Mouse (Mus musculus) midbrain, embryonic 11.5 days (tissue): ENCODE measurements at regions not wholly inside any gene's neighbourhood (a gene's known extent, or its start where the extent isn't known, plus 50 kb on each side); places are given as distances from the start of the nearest gene placed in this dataset.

ENCODE experiments used
- ATAC-seq: fragments of 200-750 bp; cut with Nextera tagmentation; 2 replicates; pipeline ENCODE4 v1.8.0; 2017; ENCODE audit warnings: moderate TSS enrichment, moderate library complexity; ENCODE audit not compliant: low FRiP score
- DNase-seq: peaks from one replicate; pipeline ENCODE4 v3.0.0; 2015; ENCODE audit warnings: low spot score; ENCODE audit errors: missing footprints
- H3K27ac ChIP-seq: fragments of 300-500 bp; sonication (generic); 2 replicates; pipeline ENCODE4 v1.5.1; 2014; ENCODE audit warnings: low read depth, low read length
- H3K27me3 ChIP-seq: fragments of 300-500 bp; sonication (generic); 2 replicates; pipeline ENCODE4 v1.6.1; 2014; ENCODE audit warnings: mild to moderate bottlenecking, low read length, moderate library complexity, mixed read lengths; ENCODE audit not compliant: control insufficient read depth, insufficient read depth
- H3K36me3 ChIP-seq: fragments of 300-500 bp; sonication (generic); 2 replicates; pipeline ENCODE4 v1.6.1; 2014; ENCODE audit warnings: mild to moderate bottlenecking, low read length, moderate library complexity, mixed read lengths; ENCODE audit not compliant: control insufficient read depth, insufficient read depth
- H3K4me1 ChIP-seq: fragments of 300-500 bp; sonication (generic); 2 replicates; pipeline ENCODE4 v1.6.1; 2014; ENCODE audit warnings: low read length; ENCODE audit not compliant: control insufficient read depth, insufficient read depth
- H3K4me2 ChIP-seq: fragments of 300-500 bp; sonication (generic); 2 replicates; pipeline ENCODE4 v1.6.1; 2014; ENCODE audit warnings: mild to moderate bottlenecking, moderate library complexity
- H3K4me3 ChIP-seq: fragments of 300-500 bp; sonication (generic); 2 replicates; pipeline ENCODE4 v1.5.1; 2014; ENCODE audit warnings: low read depth, low read length
- H3K9ac ChIP-seq: fragments of 300-500 bp; sonication (generic); 2 replicates; pipeline ENCODE4 v1.6.1; 2014; ENCODE audit warnings: low read length
- H3K9me3 ChIP-seq: fragments of 300-500 bp; sonication (generic); 2 replicates; pipeline ENCODE4 v1.6.1; 2016; ENCODE audit warnings: low read length; ENCODE audit not compliant: control insufficient read depth
- WGBS: fragments of 180-500 bp; shearing (Covaris S2); extraction: QIAGEN DNeasy Blood & Tissue Kit; methylation state at CpG from one replicate; pipeline ENCODE4 v1.1.7; 2014; 5-methylcytosine and 5-hydroxymethylcytosine counted together

GRCm38 (mm10) chr5:26338191-26338590, 80.7 kb downstream of the Gm7361 start:
- no peaks in the 10 kb centered on the region for H3K36me3 ChIP-seq
- H3K4me2 ChIP-seq, result no peak overlapping the region
- H3K4me1 ChIP-seq, result no peaks in the 10 kb centered on the region
- no peaks in the 10 kb centered on the region for H3K9me3 ChIP-seq
- H3K4me3 ChIP-seq, result no peak overlapping the region
- no peak overlapping the region for H3K9ac ChIP-seq
- no peak overlapping the region for H3K27ac ChIP-seq
- ATAC-seq, result no peak
- H3K27me3 ChIP-seq, result no peaks in the 10 kb centered on the region
- DNase-seq, result no peak

DNA sequence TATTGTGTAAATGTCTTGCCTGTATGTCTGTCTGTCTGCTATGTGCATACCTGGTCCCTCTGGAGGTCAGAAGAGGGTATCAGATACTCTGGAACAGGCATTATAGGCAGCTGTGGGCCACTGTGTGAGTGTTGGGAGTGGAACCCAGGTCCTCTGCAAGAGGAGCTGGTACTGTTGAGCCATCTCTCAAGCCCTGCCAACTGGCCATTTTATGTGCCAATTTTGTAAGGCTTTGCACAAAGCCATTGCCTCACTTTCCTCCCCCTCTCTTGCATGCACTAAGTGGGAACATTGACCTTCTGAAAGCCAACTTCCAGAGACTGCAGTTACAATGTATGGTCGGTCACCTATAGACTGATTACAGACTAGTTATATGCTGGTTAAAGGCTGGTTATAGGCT, 81.8 kb downstream of the Gm7361 start:
- H3K4me1 ChIP-seq, result no peaks in the 10 kb centered on the region
- no peaks in the 10 kb centered on the region for H3K9me3 ChIP-seq
- no peak for ATAC-seq
- no peak overlapping the region for H3K9ac ChIP-seq
- H3K4me3 ChIP-seq, result no peak overlapping the region
- no peak overlapping the region for H3K4me2 ChIP-seq
- WGBS, result 91% methylated on average over 1 of the region's 1 CpGs
- no peak for DNase-seq
- no peaks in the 10 kb centered on the region for H3K27me3 ChIP-seq
- H3K36me3 ChIP-seq, result no peaks in the 10 kb centered on the region
- no peak overlapping the region for H3K27ac ChIP-seq

DNA sequence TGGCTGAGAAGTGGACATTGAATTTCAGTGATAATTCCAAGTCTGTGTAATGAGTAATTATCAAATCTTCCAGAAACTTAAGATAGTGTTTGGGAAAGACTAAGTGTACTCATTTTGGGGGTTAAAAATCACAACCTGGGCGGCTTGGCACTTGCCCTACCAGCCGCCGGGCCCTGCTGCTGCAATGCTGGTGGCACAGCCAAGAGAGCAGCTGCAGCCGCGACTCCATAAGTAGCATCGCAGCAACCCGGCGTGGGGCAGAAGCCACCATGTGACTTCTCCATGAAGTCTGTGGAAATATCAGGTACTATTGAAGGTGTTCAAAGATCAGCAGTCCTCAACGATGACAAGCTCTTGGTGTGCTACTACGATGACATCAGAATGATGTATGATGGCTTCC, 97.7 kb downstream of the Gm7361 start:
- 93% methylated on average over 10 of the region's 10 CpGs for WGBS
- no peak overlapping the region for H3K27ac ChIP-seq
- H3K9ac ChIP-seq, result no peak overlapping the region
- no peaks in the 10 kb centered on the region for H3K27me3 ChIP-seq
- no peak for DNase-seq
- no peak overlapping the region for H3K4me3 ChIP-seq
- H3K36me3 ChIP-seq, result no peaks in the 10 kb centered on the region
- no peaks in the 10 kb centered on the region for H3K4me1 ChIP-seq
- no peak overlapping the region for H3K4me2 ChIP-seq
- no peaks in the 10 kb centered on the region for H3K9me3 ChIP-seq
- no peak for ATAC-seq

DNA sequence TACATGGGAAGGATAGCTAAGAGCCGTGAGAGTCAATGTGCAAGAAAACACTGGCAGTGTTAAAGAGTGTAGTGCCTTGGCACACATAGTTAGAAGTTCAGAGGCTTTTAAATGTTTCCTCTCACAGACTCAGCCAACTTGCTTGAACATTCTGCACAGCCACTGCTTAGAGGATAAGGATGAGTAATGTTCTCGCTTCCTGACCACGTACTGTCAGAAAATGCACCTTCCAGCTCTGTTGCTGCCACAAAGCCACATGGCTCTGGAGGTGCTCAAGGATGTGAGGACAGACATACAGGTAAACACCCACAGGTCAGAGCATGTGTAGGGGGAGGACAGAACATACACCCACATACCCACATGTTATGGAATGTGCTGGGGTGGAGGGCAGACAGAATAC, 101.6 kb downstream of the Gm7361 start:
- Histone ChIP-seq H3K9ac (no peak overlapping the region), H3K27me3 (no peaks in the 10 kb centered on the region), H3K36me3 (no peaks in the 10 kb centered on the region), H3K4me1 (no peaks in the 10 kb centered on the region), H3K9me3 (no peaks in the 10 kb centered on the region), H3K27ac (no peak overlapping the region), H3K4me2 (no peak overlapping the region), H3K4me3 (no peak overlapping the region)
- WGBS, result 90% methylated on average over 3 of the region's 3 CpGs
- DNase-seq, result no peak
- no peak for ATAC-seq

GRCm38 (mm10) chr5:26374175-26374984, 116.9 kb downstream of the Gm7361 start:
- Histone ChIP-seq H3K4me2 (no peak overlapping the region), H3K9me3 (no peaks in the 10 kb centered on the region), H3K4me1 (no peaks in the 10 kb centered on the region), H3K4me3 (no peak overlapping the region), H3K27me3 (no peaks in the 10 kb centered on the region), H3K9ac (no peak overlapping the region), H3K27ac (no peak overlapping the region), H3K36me3 (no peaks in the 10 kb centered on the region)
- DNase-seq (no peak), ATAC-seq (no peak)
- WGBS, result 76% methylated on average over 10 of the region's 10 CpGs

DNA sequence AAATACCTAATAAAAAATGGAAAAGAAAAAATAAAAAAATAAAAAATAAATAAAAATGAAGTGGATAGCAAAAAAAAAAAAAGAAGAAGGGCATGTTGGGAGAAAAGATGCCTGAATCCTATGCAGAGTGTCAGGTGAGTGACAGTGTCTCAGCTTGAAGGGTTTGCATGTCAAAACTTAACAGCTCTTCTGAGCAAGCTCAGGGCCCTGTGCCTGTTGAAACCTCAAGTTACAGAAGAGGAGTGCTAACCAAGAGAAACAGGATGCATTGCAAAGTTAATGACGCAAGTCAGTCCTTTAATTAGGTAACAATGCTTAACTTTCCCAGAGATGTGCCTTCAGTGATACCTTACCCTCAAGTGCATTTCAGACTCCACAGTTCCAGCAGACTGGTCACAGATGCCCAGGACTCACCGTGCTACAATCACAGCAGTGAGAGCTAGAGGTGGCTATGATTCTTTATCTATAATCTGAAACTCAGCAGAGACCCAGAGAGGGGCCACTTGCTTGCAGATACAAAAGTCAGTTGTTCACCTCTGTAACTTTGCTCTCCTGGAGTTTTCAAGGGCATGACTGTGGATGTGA, 149.7 kb downstream of the Gm7361 start:
- no peaks in the 10 kb centered on the region for H3K27me3 ChIP-seq
- no peaks in the 10 kb centered on the region for H3K36me3 ChIP-seq
- no peak for ATAC-seq
- no peak overlapping the region for H3K4me3 ChIP-seq
- no peak overlapping the region for H3K9ac ChIP-seq
- no peaks in the 10 kb centered on the region for H3K9me3 ChIP-seq
- no peak overlapping the region for H3K4me2 ChIP-seq
- WGBS, result 82% methylated on average over 2 of the region's 2 CpGs
- no peak overlapping the region for H3K27ac ChIP-seq
- DNase-seq, result no peak
- no peaks in the 10 kb centered on the region for H3K4me1 ChIP-seq

DNA sequence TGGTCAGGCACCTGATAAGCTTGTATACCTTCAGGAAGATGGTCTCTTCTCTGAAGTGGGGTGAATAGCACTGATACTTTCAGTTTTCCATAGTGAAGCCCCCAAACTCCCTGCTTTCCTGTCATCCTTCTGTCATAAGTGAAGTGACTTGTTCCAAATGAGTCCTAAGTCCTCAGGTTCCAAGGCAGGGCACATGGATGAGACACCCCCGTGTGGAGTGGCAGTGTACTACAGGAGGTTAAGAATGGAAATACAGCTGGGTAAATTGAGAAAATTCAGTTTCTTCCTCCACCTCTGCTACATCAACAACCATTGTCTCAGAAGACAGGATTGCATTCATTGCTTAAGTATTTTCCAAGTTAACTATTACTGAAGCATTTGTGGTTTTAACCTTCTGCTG, 155.7 kb downstream of the Gm7361 start:
- Histone ChIP-seq H3K27ac (no peak overlapping the region), H3K4me2 (no peak overlapping the region), H3K9ac (no peak overlapping the region), H3K27me3 (no peaks in the 10 kb centered on the region), H3K4me1 (peaks cover 2% of the 10 kb centered on the region; the same call in 1 of the 2 replicates), H3K4me3 (no peak overlapping the region), H3K9me3 (no peaks in the 10 kb centered on the region), H3K36me3 (no peaks in the 10 kb centered on the region)
- WGBS, result 35% methylated on average over 1 of the region's 1 CpGs
- DNase-seq (no peak), ATAC-seq (no peak)

GRCm38 (mm10) chr5:26444331-26445200, 187.1 kb downstream of the Gm7361 start:
- DNase-seq, result no peak
- ATAC-seq, result no peak
- Histone ChIP-seq H3K27me3 (no peaks in the 10 kb centered on the region), H3K4me1 (no peaks in the 10 kb centered on the region), H3K4me3 (no peak overlapping the region), H3K9me3 (no peaks in the 10 kb centered on the region), H3K27ac (no peak overlapping the region), H3K9ac (no peak overlapping the region), H3K36me3 (no peaks in the 10 kb centered on the region), H3K4me2 (no peak overlapping the region)
- WGBS, result 84% methylated on average over 4 of the region's 4 CpGs

DNA sequence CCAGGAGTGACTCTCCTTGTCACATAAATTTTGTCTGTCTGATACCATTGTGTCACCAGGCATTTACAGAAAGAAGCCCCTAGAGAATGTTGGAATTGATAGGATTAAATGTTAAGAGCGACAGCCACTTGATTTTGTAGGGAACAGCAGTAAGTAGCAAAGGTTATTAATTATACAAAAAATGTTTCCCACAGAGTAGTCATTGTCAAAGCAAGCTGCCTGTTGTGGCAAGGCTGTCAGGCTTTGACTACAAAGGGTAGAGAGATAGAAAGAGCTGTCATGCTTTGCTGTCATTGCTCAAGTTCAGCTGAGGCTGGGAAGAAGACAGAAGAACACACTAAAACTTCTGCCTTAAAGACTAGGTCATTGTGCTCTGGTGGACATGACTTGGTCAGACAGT, 193.8 kb downstream of the Gm7361 start:
- WGBS, result 40% methylated on average over 1 of the region's 1 CpGs
- Histone ChIP-seq H3K27me3 (no peaks in the 10 kb centered on the region), H3K27ac (no peak overlapping the region), H3K4me1 (no peaks in the 10 kb centered on the region), H3K36me3 (no peaks in the 10 kb centered on the region), H3K4me3 (no peak overlapping the region), H3K9me3 (no peaks in the 10 kb centered on the region), H3K4me2 (no peak overlapping the region), H3K9ac (no peak overlapping the region)
- DNase-seq (no peak), ATAC-seq (no peak)
